Mouse (Mus musculus) midbrain, embryonic 11.5 days (tissue): ENCODE results near the gene Btbd18. TPM values are rescaled to one million over a fixed set of nuclear protein-coding genes. Genes with fewer than 3 reads are reported as not detected.

Experiments used
- ATAC-seq: fragments of 200-750 bp; cut with Nextera tagmentation; 2 replicates; pipeline ENCODE4 v1.8.0; 2017; ENCODE audit warnings: moderate TSS enrichment, moderate library complexity; ENCODE audit not compliant: low FRiP score
- DNase-seq: peaks from one replicate; pipeline ENCODE4 v3.0.0; 2015; ENCODE audit warnings: low spot score; ENCODE audit errors: missing footprints
- H3K27ac ChIP-seq: fragments of 300-500 bp; sonication (generic); 2 replicates; pipeline ENCODE4 v1.5.1; 2014; ENCODE audit warnings: low read depth, low read length
- H3K27me3 ChIP-seq: fragments of 300-500 bp; sonication (generic); 2 replicates; pipeline ENCODE4 v1.6.1; 2014; ENCODE audit warnings: mild to moderate bottlenecking, low read length, moderate library complexity, mixed read lengths; ENCODE audit not compliant: control insufficient read depth, insufficient read depth
- H3K36me3 ChIP-seq: fragments of 300-500 bp; sonication (generic); 2 replicates; pipeline ENCODE4 v1.6.1; 2014; ENCODE audit warnings: mild to moderate bottlenecking, low read length, moderate library complexity, mixed read lengths; ENCODE audit not compliant: control insufficient read depth, insufficient read depth
- H3K4me1 ChIP-seq: fragments of 300-500 bp; sonication (generic); 2 replicates; pipeline ENCODE4 v1.6.1; 2014; ENCODE audit warnings: low read length; ENCODE audit not compliant: control insufficient read depth, insufficient read depth
- H3K4me2 ChIP-seq: fragments of 300-500 bp; sonication (generic); 2 replicates; pipeline ENCODE4 v1.6.1; 2014; ENCODE audit warnings: mild to moderate bottlenecking, moderate library complexity
- H3K4me3 ChIP-seq: fragments of 300-500 bp; sonication (generic); 2 replicates; pipeline ENCODE4 v1.5.1; 2014; ENCODE audit warnings: low read depth, low read length
- H3K9ac ChIP-seq: fragments of 300-500 bp; sonication (generic); 2 replicates; pipeline ENCODE4 v1.6.1; 2014; ENCODE audit warnings: low read length
- H3K9me3 ChIP-seq: fragments of 300-500 bp; sonication (generic); 2 replicates; pipeline ENCODE4 v1.6.1; 2016; ENCODE audit warnings: low read length; ENCODE audit not compliant: control insufficient read depth
- WGBS: fragments of 180-500 bp; shearing (Covaris S2); extraction: QIAGEN DNeasy Blood & Tissue Kit; methylation state at CpG from one replicate; pipeline ENCODE4 v1.1.7; 2014; 5-methylcytosine and 5-hydroxymethylcytosine counted together
- polyA plus RNA-seq: library from polyadenylated mRNA; unstranded; fragments of >200 nt; fragmentation: Nextera tagmentation; extraction: Ambion mirVana; gene quantifications from 2 replicates; pipeline ENCODE4 v1.2.1, GENCODE M21; 2014

Btbd18 gene
- polyA plus RNA-seq, 1 experiment from 2014 or later: 0.19 TPM

- DNase-seq: no peak
- H3K27me3 ChIP-seq: no peaks in the 10 kb centered on the region
- 93% methylated on average over 2 of the region's 2 CpGs for WGBS
Observed at GRCm38 (mm10) chr2:84711898-84712297, 53.0 kb downstream of the Btbd18 start.

GRCm38 (mm10) chr2:84714422-84714810 is 55.5 kb downstream of the Btbd18 start:
- H3K9me3 ChIP-seq: no peaks in the 10 kb centered on the region
- H3K36me3 ChIP-seq: peaks cover 5% of the 10 kb centered on the region; the same call in 1 of the 2 replicates
- ATAC-seq (peak; percentile 32), DNase-seq (no peak)
- 2% methylated on average over 24 of the region's 26 CpGs for WGBS
- no peaks in the 10 kb centered on the region for H3K27me3 ChIP-seq
- peak overlapping the region; percentile 78 for H3K4me2 ChIP-seq
- peak overlapping the region; percentile 95 for H3K9ac ChIP-seq
- peak overlapping the region; percentile 96 for H3K27ac ChIP-seq
- H3K4me1 ChIP-seq: peaks cover 10% of the 10 kb centered on the region
- peak overlapping the region; percentile 95 for H3K4me3 ChIP-seq

More at GRCm38 (mm10) chr2:84711898-84712297, 53.0 kb downstream of the Btbd18 start:
- no peak overlapping the region for H3K4me2 ChIP-seq
- no peak overlapping the region for H3K9ac ChIP-seq
- peaks cover 10% of the 10 kb centered on the region for H3K4me1 ChIP-seq
- H3K36me3 ChIP-seq: peaks cover 5% of the 10 kb centered on the region; the same call in 1 of the 2 replicates
- H3K27ac ChIP-seq: no peak overlapping the region
- no peaks in the 10 kb centered on the region for H3K9me3 ChIP-seq
- no peak overlapping the region for H3K4me3 ChIP-seq
- no peak for ATAC-seq

- no peaks in the 10 kb centered on the region for H3K27me3 ChIP-seq
- ATAC-seq (peak; percentile 97), DNase-seq (peak; percentile 100)
- H3K4me2 ChIP-seq: peak within 1 kb of the TSS; percentile 78
- H3K36me3 ChIP-seq: 0 out of 2 replicates have a peak, but pooled peaks cover 2% of the 10 kb centered on the region
- peak within 1 kb of the TSS; percentile 96 for H3K27ac ChIP-seq
- WGBS: under 1% methylated on average over 98 of the region's 107 CpGs
- peaks cover 10% of the 10 kb centered on the region for H3K4me1 ChIP-seq
- no peaks in the 10 kb centered on the region for H3K9me3 ChIP-seq
- peak within 1 kb of the TSS; percentile 95 for H3K4me3 ChIP-seq
- H3K9ac ChIP-seq: peak within 1 kb of the TSS; percentile 95
Observed at GRCm38 (mm10) chr2:84714811-84715561, 56.1 kb downstream of the Btbd18 start, which contains the start of gene Zdhhc5. TSS of gene Zdhhc5 (minus strand) at chr2:84715180.

DNA sequence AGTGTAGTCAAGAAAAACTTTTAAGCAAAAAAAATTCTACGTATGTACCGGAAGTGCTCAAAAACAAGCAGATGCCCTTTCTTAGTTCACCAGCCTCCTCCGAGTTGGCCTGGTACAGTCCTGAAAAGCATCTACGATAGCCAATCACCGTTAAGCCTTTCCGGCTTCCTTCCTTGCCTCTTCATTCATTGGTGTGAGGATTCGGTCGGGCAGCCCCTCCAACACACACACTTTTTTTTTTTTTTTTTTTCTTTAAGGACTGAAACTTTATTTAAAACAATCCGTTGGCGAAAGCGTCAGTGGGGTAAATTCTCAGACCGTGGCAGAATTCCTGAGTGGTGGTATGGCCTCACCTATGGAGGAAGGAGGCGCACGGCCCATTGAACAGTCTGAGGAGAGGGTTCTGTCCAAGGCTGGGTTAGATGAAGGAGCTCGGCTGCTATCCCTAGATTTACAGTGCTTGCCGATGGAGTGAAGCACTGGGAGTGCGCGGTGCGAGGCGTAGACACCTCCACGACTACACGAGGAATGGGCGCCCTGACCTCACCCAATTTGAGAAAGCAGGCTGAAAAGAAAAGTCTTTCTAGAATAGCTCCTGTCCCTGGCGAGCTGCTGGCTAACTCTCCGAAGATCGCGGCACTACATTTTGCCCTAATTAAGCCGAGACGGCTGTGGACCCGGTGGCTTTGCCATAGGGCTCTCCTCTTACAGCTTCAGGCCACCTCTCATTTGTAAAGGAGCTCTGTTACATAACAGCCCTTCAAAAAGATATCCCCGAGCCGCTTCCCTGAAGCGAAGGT is 56.9 kb downstream of the Btbd18 start:
- ATAC-seq (peak; percentile 93), DNase-seq (peak; percentile 96)
- H3K4me3 ChIP-seq: peak overlapping the region; percentile 95
- under 1% methylated on average over 33 of the region's 33 CpGs for WGBS
- peak overlapping the region; percentile 95 for H3K9ac ChIP-seq
- peak overlapping the region; percentile 51 for H3K4me2 ChIP-seq
- H3K9me3 ChIP-seq: no peaks in the 10 kb centered on the region
- H3K27me3 ChIP-seq: no peaks in the 10 kb centered on the region
- H3K4me1 ChIP-seq: peaks cover 10% of the 10 kb centered on the region
- peak overlapping the region; percentile 96 for H3K27ac ChIP-seq
- no peaks in the 10 kb centered on the region for H3K36me3 ChIP-seq

DNA sequence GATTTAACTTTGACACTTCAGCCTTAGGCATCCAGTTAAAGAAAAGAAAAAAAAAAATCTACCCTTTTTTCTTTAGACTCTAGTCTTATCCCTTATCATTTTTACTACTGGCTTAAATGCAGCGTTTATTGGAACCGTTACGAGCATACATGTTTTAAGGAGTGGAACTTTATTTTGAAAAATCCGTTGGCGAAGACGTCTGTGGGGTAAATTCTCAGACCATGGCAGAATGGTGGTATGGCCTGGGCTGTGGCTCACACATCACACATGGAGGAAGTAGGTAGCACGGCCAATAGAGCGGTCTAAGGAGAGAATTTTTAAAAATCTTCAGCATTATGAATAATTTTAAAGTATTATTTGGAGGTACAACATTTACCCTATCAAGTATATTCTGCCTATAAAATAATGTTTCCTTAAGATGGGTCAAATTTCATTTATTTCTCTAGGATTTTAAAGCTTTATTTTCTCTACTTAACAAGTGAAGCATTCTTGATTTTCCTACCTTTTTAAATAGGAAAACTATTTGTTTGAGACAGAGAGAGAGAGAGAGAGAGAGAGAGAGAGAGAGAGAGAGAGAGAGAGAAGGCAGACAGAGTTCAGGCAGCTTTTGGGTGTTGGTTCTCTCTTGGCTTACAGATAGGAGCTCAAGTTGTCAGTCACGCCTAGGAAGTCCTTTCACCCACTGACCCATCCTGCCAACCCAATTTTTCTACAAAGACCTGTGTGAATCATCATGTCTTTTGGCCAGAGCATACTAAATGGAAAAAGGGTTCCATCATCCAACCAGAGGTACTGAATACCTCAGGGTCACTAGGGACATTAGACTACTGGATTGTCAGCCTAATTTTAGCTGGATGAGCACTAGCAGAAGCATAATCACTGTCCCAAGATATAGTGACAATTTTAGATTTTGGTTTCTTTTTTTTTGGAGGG is 57.8 kb downstream of the Btbd18 start:
- Histone ChIP-seq H3K9ac (peak overlapping the region; percentile 95), H3K4me3 (peak overlapping the region; percentile 95), H3K27me3 (no peaks in the 10 kb centered on the region), H3K36me3 (no peaks in the 10 kb centered on the region), H3K27ac (peak overlapping the region; percentile 96; the same call in 1 of the 2 replicates), H3K4me1 (peaks cover 10% of the 10 kb centered on the region), H3K9me3 (no peaks in the 10 kb centered on the region), H3K4me2 (peak overlapping the region; percentile 51)
- WGBS: 38% methylated on average over 9 of the region's 9 CpGs
- ATAC-seq: no peak
- no peak for DNase-seq

GRCm38 (mm10) chr2:84717357-84717756 is 58.5 kb downstream of the Btbd18 start:
- WGBS: 86% methylated on average over 4 of the region's 4 CpGs
- ATAC-seq (no peak), DNase-seq (peak; percentile 17)
- no peaks in the 10 kb centered on the region for H3K27me3 ChIP-seq
- H3K9ac ChIP-seq: no peak overlapping the region
- no peak overlapping the region for H3K4me2 ChIP-seq
- no peak overlapping the region for H3K4me3 ChIP-seq
- peaks cover 10% of the 10 kb centered on the region for H3K4me1 ChIP-seq
- no peaks in the 10 kb centered on the region for H3K36me3 ChIP-seq
- no peaks in the 10 kb centered on the region for H3K9me3 ChIP-seq
- H3K27ac ChIP-seq: no peak overlapping the region

Other genes starting within 250 kb of the Btbd18 start
- gene Calcrl, start 233.7 kb upstream of the Btbd18 start, polyA plus RNA-seq: 16.5 and 20.2 TPM in 2 replicates
- gene Tfpi, start 182.3 kb upstream of the Btbd18 start, polyA plus RNA-seq: 20.4 and 25.4 TPM in 2 replicates
- gene Ctnnd1, start 8.3 kb upstream of the Btbd18 start, polyA plus RNA-seq: 36.8 and 38.3 TPM in 2 replicates
- 450 and 473 TPM in 2 replicates for gene Selenoh, start 11.7 kb downstream of the Btbd18 start, polyA plus RNA-seq
- gene Gm28635, start 19.0 kb downstream of the Btbd18 start, polyA plus RNA-seq: not detected in 2 replicates
- gene Med19, start 19.3 kb downstream of the Btbd18 start, polyA plus RNA-seq: 70.7 and 73.2 TPM in 2 replicates
- gene Tmx2, start 20.1 kb downstream of the Btbd18 start, polyA plus RNA-seq: 193 and 195 TPM in 2 replicates
- 22.4 and 23.9 TPM in 2 replicates for gene Zdhhc5, start 56.1 kb downstream of the Btbd18 start, polyA plus RNA-seq
- gene Clp1, start 68.3 kb downstream of the Btbd18 start, polyA plus RNA-seq: 54.4 and 57.0 TPM in 2 replicates
- 13.6 and 14.2 TPM in 2 replicates for gene Ypel4, start 75.0 kb downstream of the Btbd18 start, polyA plus RNA-seq
- 4.5 and 6.5 TPM in 2 replicates for gene Gm19426, start 84.6 kb downstream of the Btbd18 start, polyA plus RNA-seq
- gene Serping1, start 116.4 kb downstream of the Btbd18 start, polyA plus RNA-seq: 37.0 and 39.2 TPM in 2 replicates
- 39.4 and 39.5 TPM in 2 replicates for gene Ube2l6, start 139.7 kb downstream of the Btbd18 start, polyA plus RNA-seq
- gene Smtnl1, start 163.6 kb downstream of the Btbd18 start, polyA plus RNA-seq: 0.15 TPM in 1 of 2 replicates, not detected in the other
- gene Timm10, start 167.9 kb downstream of the Btbd18 start, polyA plus RNA-seq: 38.1 and 43.1 TPM in 2 replicates
- 16.3 and 18.6 TPM in 2 replicates for gene Slc43a1, start 179.8 kb downstream of the Btbd18 start, polyA plus RNA-seq
- 1.4 and 1.6 TPM in 2 replicates for gene Rtn4rl2, start 227.6 kb downstream of the Btbd18 start, polyA plus RNA-seq